23 mouse cellular contexts compared by ENCODE assay signal in genomic region chr9:120203936-120204335, GRCm38 (mm10). TPM values are rescaled to one million over a fixed set of nuclear protein-coding genes. Genes with fewer than 3 reads are reported as not detected.
DNase-seq lines count a peak whose midpoint lies in the region; ATAC-seq lines count a peak whose summit lies in the region.
"Had no signal": no experiment of that assay in that cellular context is flagged by ENCODE, and none has a peak within 500 bp of the region (broad histone marks: within the 10 kb centered on the region; RNA-seq: fewer than 3 reads in every experiment).

No protein-coding gene starts in this region.

- H3K4me2 ChIP-seq in hindbrain, embryonic 12.5 days (replicated peaks), result no peak overlapping the region
- H3K4me2 ChIP-seq in hindbrain, embryonic 13.5 days, result no peak overlapping the region
- H3K4me2 ChIP-seq in lung, embryonic 16.5 days (ENCODE audit: low read depth, low read length), result no peak overlapping the region
- no peak overlapping the region for H3K4me2 ChIP-seq in midbrain, embryonic 14.5 days (ENCODE audit: low read length)
- H3K4me2 ChIP-seq in midbrain, embryonic 13.5 days (replicated peaks), result no peak overlapping the region
- H3K4me2 ChIP-seq in stomach, embryonic 16.5 days (ENCODE audit: low read depth, low read length), result no peak overlapping the region
- H3K4me2 ChIP-seq in heart, embryonic 11.5 days, result no peak overlapping the region
- H3K4me2 ChIP-seq: forebrain, embryonic 13.5 days; hindbrain, embryonic 14.5 days had no signal

- no peak for DNase-seq in lung, postnatal 10 days
- no peak for DNase-seq in midbrain, embryonic 14.5 days
- DNase-seq: adrenal gland, adult 8-10 months; adrenal gland, postnatal 25 days; cerebellum, adult 11-12 months; cerebellum, adult 8-10 months; cerebellum, postnatal 10 days; gastrocnemius, postnatal 10 days; gastrocnemius, postnatal 36 days; heart, adult 2 months had no signal

- no peaks in the 10 kb centered on the region for H3K4me1 ChIP-seq in hindbrain, embryonic 12.5 days
- H3K4me1 ChIP-seq in hindbrain, embryonic 13.5 days (replicated peaks), result no peaks in the 10 kb centered on the region
- H3K4me1 ChIP-seq in lung, embryonic 16.5 days (replicated peaks; ENCODE audit: control insufficient read depth, insufficient read depth, low read length), result no peaks in the 10 kb centered on the region
- no peaks in the 10 kb centered on the region for H3K4me1 ChIP-seq in midbrain, embryonic 14.5 days (ENCODE audit: control insufficient read depth, insufficient read depth, low read length)
- no peaks in the 10 kb centered on the region for H3K4me1 ChIP-seq in midbrain, embryonic 13.5 days (replicated peaks)
- peaks cover 3% of the 10 kb centered on the region; the same call in 1 of the 2 replicates for H3K4me1 ChIP-seq in stomach, embryonic 16.5 days (ENCODE audit: control insufficient read depth, insufficient read depth, low read length)
- no peaks in the 10 kb centered on the region for H3K4me1 ChIP-seq in heart, embryonic 11.5 days (ENCODE audit: control insufficient read depth, insufficient read depth, low read length)
- H3K4me1 ChIP-seq: forebrain, embryonic 10.5 days; forebrain, embryonic 13.5 days; heart, embryonic 10.5 days had no signal

- no peak for ATAC-seq in hindbrain, embryonic 12.5 days (ENCODE audit: low FRiP score)
- ATAC-seq in hindbrain, embryonic 13.5 days (ENCODE audit: low FRiP score), result no peak
- ATAC-seq in lung, embryonic 16.5 days (ENCODE audit: low read depth), result peak; percentile 41; the same call in 1 of the 2 replicates
- no peak for ATAC-seq in midbrain, embryonic 14.5 days (ENCODE audit: low FRiP score, low TSS enrichment)
- ATAC-seq in midbrain, embryonic 13.5 days, result no peak
- ATAC-seq in stomach, embryonic 16.5 days (ENCODE audit: insufficient read depth, low FRiP score), result peak; percentile 76
- ATAC-seq in heart, embryonic 11.5 days (replicated peaks; ENCODE audit: insufficient number of reproducible peaks, low FRiP score, low TSS enrichment), result no peak
- ATAC-seq: activated CD4-positive, CD25-positive, alpha-beta regulatory T cell, adult 4 months; forebrain, embryonic 13.5 days; forebrain, embryonic 16.5 days had no signal

- H3K9me3 ChIP-seq in hindbrain, embryonic 12.5 days (replicated peaks), result no peaks in the 10 kb centered on the region
- no peaks in the 10 kb centered on the region for H3K9me3 ChIP-seq in hindbrain, embryonic 13.5 days
- H3K9me3 ChIP-seq in lung, embryonic 16.5 days (ENCODE audit: control insufficient read depth, low read length), result no peaks in the 10 kb centered on the region
- no peaks in the 10 kb centered on the region for H3K9me3 ChIP-seq in midbrain, embryonic 14.5 days (ENCODE audit: control insufficient read depth, low read length)
- H3K9me3 ChIP-seq in midbrain, embryonic 13.5 days, result no peaks in the 10 kb centered on the region
- no peaks in the 10 kb centered on the region for H3K9me3 ChIP-seq in stomach, embryonic 16.5 days (replicated peaks; ENCODE audit: control insufficient read depth, low read length)
- no peaks in the 10 kb centered on the region for H3K9me3 ChIP-seq in heart, embryonic 11.5 days (replicated peaks; ENCODE audit: control insufficient read depth, low read length)
- H3K9me3 ChIP-seq: forebrain, embryonic 10.5 days; forebrain, embryonic 13.5 days; heart, embryonic 10.5 days had no signal

- no peak overlapping the region for H3K9ac ChIP-seq in hindbrain, embryonic 12.5 days
- no peak overlapping the region for H3K9ac ChIP-seq in hindbrain, embryonic 13.5 days
- no peak overlapping the region for H3K9ac ChIP-seq in lung, embryonic 16.5 days (ENCODE audit: low read length)
- H3K9ac ChIP-seq in midbrain, embryonic 14.5 days (replicated peaks; ENCODE audit: low read length), result no peak overlapping the region
- no peak overlapping the region for H3K9ac ChIP-seq in midbrain, embryonic 13.5 days (replicated peaks)
- no peak overlapping the region for H3K9ac ChIP-seq in stomach, embryonic 16.5 days (ENCODE audit: low read length)
- no peak overlapping the region for H3K9ac ChIP-seq in heart, embryonic 11.5 days (ENCODE audit: low read depth, low read length)
- H3K9ac ChIP-seq: forebrain, embryonic 13.5 days; hindbrain, embryonic 14.5 days had no signal

- WGBS in hindbrain, embryonic 12.5 days, result 90% methylated on average over 10 of the region's 10 CpGs
- 80% methylated on average over 10 of the region's 10 CpGs for WGBS in hindbrain, embryonic 13.5 days
- 59% methylated on average over 10 of the region's 10 CpGs for WGBS in lung, embryonic 16.5 days
- 80% methylated on average over 10 of the region's 10 CpGs for WGBS in midbrain, embryonic 14.5 days
- WGBS in midbrain, embryonic 13.5 days, result 82% methylated on average over 10 of the region's 10 CpGs
- WGBS in stomach, embryonic 16.5 days, result 52% methylated on average over 10 of the region's 10 CpGs
- 76% methylated on average over 10 of the region's 10 CpGs for WGBS in heart, embryonic 11.5 days (ENCODE audit: insufficient replicate concordance)

- no peaks in the 10 kb centered on the region for H3K27me3 ChIP-seq in hindbrain, embryonic 12.5 days
- H3K27me3 ChIP-seq in hindbrain, embryonic 13.5 days, result no peaks in the 10 kb centered on the region
- no peaks in the 10 kb centered on the region for H3K27me3 ChIP-seq in lung, embryonic 16.5 days (ENCODE audit: control insufficient read depth, insufficient read depth, low read depth, low read length)
- H3K27me3 ChIP-seq in midbrain, embryonic 14.5 days (ENCODE audit: control insufficient read depth, insufficient read depth, low read length), result no peaks in the 10 kb centered on the region
- no peaks in the 10 kb centered on the region for H3K27me3 ChIP-seq in midbrain, embryonic 13.5 days
- no peaks in the 10 kb centered on the region for H3K27me3 ChIP-seq in stomach, embryonic 16.5 days (ENCODE audit: control insufficient read depth, insufficient read depth, low read length)
- H3K27me3 ChIP-seq in heart, embryonic 11.5 days (ENCODE audit: control insufficient read depth, insufficient read depth, low read length), result no peaks in the 10 kb centered on the region

- H3K4me3 ChIP-seq in hindbrain, embryonic 12.5 days, result no peak overlapping the region
- H3K4me3 ChIP-seq in hindbrain, embryonic 13.5 days, result no peak overlapping the region
- no peak overlapping the region for H3K4me3 ChIP-seq in lung, embryonic 16.5 days (ENCODE audit: low read length)
- H3K4me3 ChIP-seq in midbrain, embryonic 14.5 days (replicated peaks; ENCODE audit: low read depth, low read length), result no peak overlapping the region
- H3K4me3 ChIP-seq in midbrain, embryonic 13.5 days (replicated peaks), result no peak overlapping the region
- H3K4me3 ChIP-seq in stomach, embryonic 16.5 days (replicated peaks; ENCODE audit: low read length), result no peak overlapping the region
- no peak overlapping the region for H3K4me3 ChIP-seq in heart, embryonic 11.5 days (ENCODE audit: low read depth, low read length)
- H3K4me3 ChIP-seq: forebrain, embryonic 10.5 days; forebrain, embryonic 13.5 days; heart, adult 2 months; heart, embryonic 10.5 days had no signal

- H3K27ac ChIP-seq in hindbrain, embryonic 12.5 days, result 0 out of 2 replicates have a peak overlapping the region, but pooled peaks have one; percentile 12
- H3K27ac ChIP-seq in hindbrain, embryonic 13.5 days, result no peak overlapping the region
- no peak overlapping the region for H3K27ac ChIP-seq in lung, embryonic 16.5 days (ENCODE audit: low read length)
- H3K27ac ChIP-seq in midbrain, embryonic 14.5 days (replicated peaks; ENCODE audit: low read depth, low read length), result 0 out of 2 replicates have a peak overlapping the region, but pooled peaks have one; percentile 8
- no peak overlapping the region for H3K27ac ChIP-seq in midbrain, embryonic 13.5 days
- H3K27ac ChIP-seq in stomach, embryonic 16.5 days (ENCODE audit: low read length), result no peak overlapping the region
- H3K27ac ChIP-seq in heart, embryonic 11.5 days (ENCODE audit: low read depth, low read length), result no peak overlapping the region
- H3K27ac ChIP-seq: forebrain, embryonic 10.5 days; forebrain, embryonic 13.5 days; heart, adult 2 months; heart, embryonic 10.5 days; hindbrain, embryonic 14.5 days had no signal

- H3K36me3 ChIP-seq in hindbrain, embryonic 12.5 days, result no peaks in the 10 kb centered on the region
- no peaks in the 10 kb centered on the region for H3K36me3 ChIP-seq in hindbrain, embryonic 13.5 days
- no peaks in the 10 kb centered on the region for H3K36me3 ChIP-seq in lung, embryonic 16.5 days (ENCODE audit: control insufficient read depth, insufficient read depth, low read length)
- H3K36me3 ChIP-seq in midbrain, embryonic 14.5 days (ENCODE audit: control insufficient read depth, insufficient read depth, low read length), result no peaks in the 10 kb centered on the region
- H3K36me3 ChIP-seq in midbrain, embryonic 13.5 days, result no peaks in the 10 kb centered on the region
- H3K36me3 ChIP-seq in stomach, embryonic 16.5 days (ENCODE audit: control insufficient read depth, insufficient read depth, low read length), result no peaks in the 10 kb centered on the region
- H3K36me3 ChIP-seq in heart, embryonic 11.5 days (ENCODE audit: control insufficient read depth, insufficient read depth, low read length), result no peaks in the 10 kb centered on the region
- H3K36me3 ChIP-seq: forebrain, embryonic 10.5 days; heart, embryonic 10.5 days had no signal

RNA-seq across cellular contexts. Expression of gene Mobp, which starts 54.4 kb away (rescaled TPM):
- not detected in 2 replicates for polyA plus RNA-seq in hindbrain, embryonic 12.5 days (2016; fragmentation: Nextera tagmentation; extraction: Ambion mirVana)
- not detected in 2 replicates for polyA plus RNA-seq in hindbrain, embryonic 13.5 days (2015; fragmentation: Nextera tagmentation; extraction: Ambion mirVana)
- not detected in 2 replicates for polyA plus RNA-seq in lung, embryonic 16.5 days (2015; fragmentation: Nextera tagmentation; extraction: Ambion mirVana)
- polyA plus RNA-seq in midbrain, embryonic 14.5 days (2014; fragmentation: Nextera tagmentation; extraction: Ambion mirVana), result not detected in 2 replicates
- polyA plus RNA-seq in midbrain, embryonic 13.5 days (2015; fragmentation: Nextera tagmentation; extraction: Ambion mirVana), result 0.07 and 0.54 TPM in 2 replicates
- polyA plus RNA-seq in stomach, embryonic 16.5 days (2015; fragmentation: Nextera tagmentation; extraction: Ambion mirVana), result 1.7 and 2.6 TPM in 2 replicates
- not detected in 2 replicates for polyA plus RNA-seq in heart, embryonic 11.5 days (2014; fragmentation: Nextera tagmentation; extraction: Ambion mirVana)
- polyA plus RNA-seq: activated CD4-positive, CD25-positive, alpha-beta regulatory T cell, adult 4 months; heart, adult 2 months; heart, embryonic 10.5 days; heart, embryonic 14.5 days had no signal

Comparison
In these comparisons a context has a peak if more than half of its experiments do, and no peak if none do; other contexts are left out.
1. H3K27ac ChIP-seq: peak in hindbrain, embryonic 12.5 days (single experiment) and midbrain, embryonic 14.5 days (single experiment); none in hindbrain, embryonic 13.5 days (single experiment), lung, embryonic 16.5 days (single experiment), midbrain, embryonic 13.5 days (single experiment), stomach, embryonic 16.5 days (single experiment) and heart, embryonic 11.5 days (single experiment).
2. ATAC-seq: peak in lung, embryonic 16.5 days (single experiment) and stomach, embryonic 16.5 days (single experiment); none in hindbrain, embryonic 12.5 days (single experiment), hindbrain, embryonic 13.5 days (single experiment), midbrain, embryonic 14.5 days (single experiment), midbrain, embryonic 13.5 days (single experiment) and heart, embryonic 11.5 days (single experiment).